Comparison of ENCODE assay signal across 8 mouse cellular contexts in the genomic region with DNA sequence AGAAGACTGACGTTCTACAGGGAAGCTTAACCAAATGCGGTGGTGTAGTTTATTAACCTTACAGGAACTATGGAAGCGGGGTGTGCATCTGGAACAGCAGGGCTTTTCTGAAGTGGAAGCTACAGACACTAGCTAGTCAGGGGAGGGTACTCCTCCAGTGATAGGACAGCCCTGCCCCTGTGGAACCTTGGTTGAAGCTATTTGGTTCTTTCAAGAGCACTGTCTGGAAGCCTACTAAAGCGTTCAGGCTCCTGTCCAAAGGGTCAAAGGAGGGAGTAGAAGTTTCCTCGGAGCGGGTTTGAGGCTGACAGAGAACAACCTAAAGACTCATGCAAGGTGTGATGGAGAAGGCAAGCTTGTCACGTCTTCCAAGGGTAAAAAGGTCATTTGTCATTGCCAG. TPM values are rescaled to one million over a fixed set of nuclear protein-coding genes. Genes with fewer than 3 reads are reported as not detected.
DNase-seq lines count a peak whose midpoint lies in the region; ATAC-seq and TF ChIP-seq lines count a peak whose summit lies in the region.

No protein-coding gene starts in this region.

- H3K27me3 ChIP-seq in G1E (ENCODE audit: insufficient read depth, low read length) = peaks cover 24% of the 10 kb centered on the region
- H3K27me3 ChIP-seq in hindbrain, embryonic 14.5 days (ENCODE audit: control insufficient read depth, insufficient read depth, low read length) = no peaks in the 10 kb centered on the region
- no peaks in the 10 kb centered on the region for H3K27me3 ChIP-seq in liver, embryonic 15.5 days

- WGBS in hindbrain, embryonic 14.5 days = 42% methylated on average over 7 of the region's 7 CpGs
- 32% methylated on average over 7 of the region's 7 CpGs for WGBS in liver, embryonic 15.5 days (ENCODE audit: insufficient replicate concordance)

- DNase-seq in embryo, embryonic 11 days = peak; percentile 9
- no peak for DNase-seq in embryo, embryonic 9.5 days (ENCODE audit: extremely low spot score)
- no peak for DNase-seq in G1E (ENCODE audit: low spot score)
- no peak for DNase-seq in hindbrain, embryonic 14.5 days (ENCODE audit: low spot score)
- DNase-seq in ovary, postnatal 10 days (ENCODE audit: low spot score) = no peak
- no peak for DNase-seq in thymus, adult 18-20 months
- DNase-seq in cerebellum, postnatal 14 days = no peak

- peaks cover 14% of the 10 kb centered on the region for H3K36me3 ChIP-seq in G1E (replicated peaks)
- H3K36me3 ChIP-seq in hindbrain, embryonic 14.5 days (replicated peaks; ENCODE audit: control insufficient read depth, insufficient read depth) = no peaks in the 10 kb centered on the region
- no peaks in the 10 kb centered on the region for H3K36me3 ChIP-seq in liver, embryonic 15.5 days (replicated peaks)

- H3K27ac ChIP-seq in hindbrain, embryonic 14.5 days = peak overlapping the region; percentile 66
- H3K27ac ChIP-seq in liver, embryonic 15.5 days (replicated peaks) = no peak overlapping the region

- no peak for ATAC-seq in G1E (ENCODE audit: extremely low read depth, insufficient number of reproducible peaks, low FRiP score, poor library complexity, severe bottlenecking)
- no peak for ATAC-seq in hindbrain, embryonic 14.5 days (ENCODE audit: low FRiP score)
- ATAC-seq in liver, embryonic 15.5 days (ENCODE audit: insufficient read depth) = no peak

- TF ChIP-seq CTCF in G1E (IDR thresholded peaks at IDR 0.05; ENCODE audit: low read depth, low read length) = no peak

- peak overlapping the region; percentile 42 for H3K9ac ChIP-seq in hindbrain, embryonic 14.5 days
- peak overlapping the region; percentile 51 for H3K9ac ChIP-seq in liver, embryonic 15.5 days

- peak overlapping the region; percentile 78 for H3K4me3 ChIP-seq in G1E (ENCODE audit: low read depth, low read length)
- H3K4me3 ChIP-seq in hindbrain, embryonic 14.5 days (replicated peaks; ENCODE audit: low read length) = peak overlapping the region; percentile 77
- H3K4me3 ChIP-seq in liver, embryonic 15.5 days (replicated peaks) = peak overlapping the region; percentile 72

- no peaks in the 10 kb centered on the region for H3K9me3 ChIP-seq in G1E (replicated peaks)
- H3K9me3 ChIP-seq in hindbrain, embryonic 14.5 days (ENCODE audit: control insufficient read depth, low read length) = no peaks in the 10 kb centered on the region
- H3K9me3 ChIP-seq in liver, embryonic 15.5 days (replicated peaks) = no peaks in the 10 kb centered on the region

- peaks cover 51% of the 10 kb centered on the region for H3K4me1 ChIP-seq in G1E (ENCODE audit: insufficient read depth, low read depth, low read length)
- peaks cover 34% of the 10 kb centered on the region for H3K4me1 ChIP-seq in hindbrain, embryonic 14.5 days (replicated peaks; ENCODE audit: control insufficient read depth, insufficient read depth, low read length)
- peaks cover 65% of the 10 kb centered on the region for H3K4me1 ChIP-seq in liver, embryonic 15.5 days (replicated peaks)

- peak overlapping the region; percentile 58 for H3K4me2 ChIP-seq in hindbrain, embryonic 14.5 days (replicated peaks)
- H3K4me2 ChIP-seq in liver, embryonic 15.5 days = peak overlapping the region; percentile 97

RNA-seq across cellular contexts. Expression of a gene that starts 0.9 kb away (rescaled TPM):
- total RNA-seq in G1E (2014; fragmentation: Nextera tagmentation) = 13.0 and 15.4 TPM in 2 replicates
- total RNA-seq in G1E (2017) = 4.4 and 5.3 TPM in 2 replicates
- polyA plus RNA-seq in G1E (2012) = 14.2 and 17.5 TPM in 2 replicates
- 3.5 and 5.2 TPM in 2 replicates for polyA plus RNA-seq in hindbrain, embryonic 14.5 days (2014; fragmentation: Nextera tagmentation; extraction: Ambion mirVana)
- polyA plus RNA-seq in liver, embryonic 15.5 days (2015; fragmentation: Nextera tagmentation; extraction: Ambion mirVana) = 2.3 and 3.3 TPM in 2 replicates

RNA-seq across cellular contexts. Expression of a gene that starts 34.4 kb away (rescaled TPM):
- total RNA-seq in G1E (2014; fragmentation: Nextera tagmentation) (9.7 and 10.5 TPM in 2 replicates), G1E (2017) (12.7 and 12.8 TPM in 2 replicates)
- 16.1 and 17.8 TPM in 2 replicates for polyA plus RNA-seq in G1E (2012)
- 6.5 and 7.6 TPM in 2 replicates for polyA plus RNA-seq in hindbrain, embryonic 14.5 days (2014; fragmentation: Nextera tagmentation; extraction: Ambion mirVana)
- 1.8 and 2.1 TPM in 2 replicates for polyA plus RNA-seq in liver, embryonic 15.5 days (2015; fragmentation: Nextera tagmentation; extraction: Ambion mirVana)

RNA-seq across cellular contexts. Expression of a gene that starts 46.2 kb away (rescaled TPM):
- total RNA-seq in G1E (2014; fragmentation: Nextera tagmentation) = 18.0 and 19.0 TPM in 2 replicates
- total RNA-seq in G1E (2017) = 42.2 and 55.1 TPM in 2 replicates
- polyA plus RNA-seq in G1E (2012) = 91.5 and 105 TPM in 2 replicates
- 125 and 129 TPM in 2 replicates for polyA plus RNA-seq in hindbrain, embryonic 14.5 days (2014; fragmentation: Nextera tagmentation; extraction: Ambion mirVana)
- polyA plus RNA-seq in liver, embryonic 15.5 days (2015; fragmentation: Nextera tagmentation; extraction: Ambion mirVana) = 21.1 and 24.1 TPM in 2 replicates
